8 mouse cellular contexts compared by ENCODE assay signal in genomic region chr11:70524782-70525181, GRCm38 (mm10). TPM values are rescaled to one million over a fixed set of nuclear protein-coding genes. Genes with fewer than 3 reads are reported as not detected.
DNase-seq lines count a peak whose midpoint lies in the region; ATAC-seq and TF ChIP-seq lines count a peak whose summit lies in the region.

No protein-coding gene starts in this region.

- ATAC-seq in lung, embryonic 14.5 days (ENCODE audit: insufficient read depth), result no peak; the same call in 1 of the 2 replicates
- ATAC-seq in limb, embryonic 13.5 days (ENCODE audit: low FRiP score, low read depth), result no peak; the same call in 1 of the 2 replicates
- ATAC-seq in neural tube, embryonic 15.5 days (ENCODE audit: low FRiP score), result 0 out of 2 replicates have a peak, but pooled peaks have one; percentile 3
- ATAC-seq in activated CD4-positive, CD25-positive, alpha-beta regulatory T cell, adult 4 months, result no peak

- peaks cover 10% of the 10 kb centered on the region; the same call in 1 of the 2 replicates for H3K4me1 ChIP-seq in lung, embryonic 14.5 days (ENCODE audit: insufficient read depth)
- peaks cover 32% of the 10 kb centered on the region for H3K4me1 ChIP-seq in erythroblast, embryonic 14.5 days (ENCODE audit: control insufficient read depth)
- peaks cover 15% of the 10 kb centered on the region for H3K4me1 ChIP-seq in limb, embryonic 13.5 days
- H3K4me1 ChIP-seq in neural tube, embryonic 15.5 days, result peaks cover 27% of the 10 kb centered on the region

- peak overlapping the region; percentile 73; the same call in 1 of the 2 replicates for H3K9ac ChIP-seq in lung, embryonic 14.5 days
- H3K9ac ChIP-seq in limb, embryonic 13.5 days, result peak overlapping the region; percentile 19; the same call in 1 of the 2 replicates
- H3K9ac ChIP-seq in neural tube, embryonic 15.5 days (replicated peaks), result peak overlapping the region; percentile 34; the same call in 1 of the 2 replicates

- peak overlapping the region; percentile 75 for H3K4me3 ChIP-seq in lung, embryonic 14.5 days (ENCODE audit: low read depth, low read length)
- peak overlapping the region; percentile 69 for H3K4me3 ChIP-seq in erythroblast, embryonic 14.5 days (replicated peaks)
- H3K4me3 ChIP-seq in limb, embryonic 13.5 days, result peak overlapping the region; percentile 70
- H3K4me3 ChIP-seq in neural tube, embryonic 15.5 days (replicated peaks), result peak overlapping the region; percentile 69

- peak overlapping the region; percentile 56 for H3K4me2 ChIP-seq in lung, embryonic 14.5 days
- H3K4me2 ChIP-seq in limb, embryonic 13.5 days (replicated peaks), result peak overlapping the region; percentile 58
- peak overlapping the region; percentile 86 for H3K4me2 ChIP-seq in neural tube, embryonic 15.5 days

- H3K27me3 ChIP-seq in lung, embryonic 14.5 days (ENCODE audit: insufficient read depth, low read length), result no peaks in the 10 kb centered on the region
- peaks cover 13% of the 10 kb centered on the region for H3K27me3 ChIP-seq in erythroblast, embryonic 14.5 days (ENCODE audit: control insufficient read depth)
- H3K27me3 ChIP-seq in limb, embryonic 13.5 days, result peaks cover 11% of the 10 kb centered on the region; the same call in 1 of the 2 replicates
- 0 out of 2 replicates have a peak, but pooled peaks cover under 1% of the 10 kb centered on the region for H3K27me3 ChIP-seq in neural tube, embryonic 15.5 days (replicated peaks)

- no peak overlapping the region for H3K27ac ChIP-seq in lung, embryonic 14.5 days (ENCODE audit: low read depth)
- H3K27ac ChIP-seq in limb, embryonic 13.5 days, result no peak overlapping the region
- H3K27ac ChIP-seq in neural tube, embryonic 15.5 days (replicated peaks), result no peak overlapping the region

- WGBS in lung, embryonic 14.5 days, result 5% methylated on average over 8 of the region's 8 CpGs
- WGBS in limb, embryonic 13.5 days, result 9% methylated on average over 8 of the region's 8 CpGs
- WGBS in neural tube, embryonic 15.5 days, result 7% methylated on average over 8 of the region's 8 CpGs

- H3K9me3 ChIP-seq in lung, embryonic 14.5 days (ENCODE audit: low read depth, low read length), result no peaks in the 10 kb centered on the region
- H3K9me3 ChIP-seq in erythroblast, embryonic 14.5 days (ENCODE audit: control insufficient read depth, low read length), result no peaks in the 10 kb centered on the region
- H3K9me3 ChIP-seq in limb, embryonic 13.5 days, result no peaks in the 10 kb centered on the region
- no peaks in the 10 kb centered on the region for H3K9me3 ChIP-seq in neural tube, embryonic 15.5 days (replicated peaks)

- H3K36me3 ChIP-seq in lung, embryonic 14.5 days (ENCODE audit: insufficient read depth), result peaks cover 32% of the 10 kb centered on the region
- H3K36me3 ChIP-seq in erythroblast, embryonic 14.5 days (ENCODE audit: control insufficient read depth), result peaks cover 35% of the 10 kb centered on the region
- peaks cover 37% of the 10 kb centered on the region for H3K36me3 ChIP-seq in limb, embryonic 13.5 days
- peaks cover 30% of the 10 kb centered on the region for H3K36me3 ChIP-seq in neural tube, embryonic 15.5 days

- DNase-seq in lung, embryonic 14.5 days, result no peak
- no peak for DNase-seq in lung, postnatal 4 days
- DNase-seq in left cerebral cortex, adult 11 months (ENCODE audit: low spot score), result no peak
- DNase-seq in adrenal gland, adult 18-20 months (ENCODE audit: low spot score in 2 of 2), result no peak

- TF ChIP-seq CTCF in lung, embryonic 14.5 days (IDR thresholded peaks at IDR 0.05; ENCODE audit: low read depth), result no peak

RNA-seq across cellular contexts. Expression of gene Psmb6, which starts 0.4 kb away (rescaled TPM):
- 778 and 813 TPM in 2 replicates for polyA plus RNA-seq in lung, embryonic 14.5 days (2014; fragmentation: Nextera tagmentation; extraction: Ambion mirVana)
- 27.3 and 29.9 TPM in 2 replicates for polyA plus RNA-seq in erythroblast, embryonic 14.5 days (2012)
- 828 and 869 TPM in 2 replicates for polyA plus RNA-seq in limb, embryonic 13.5 days (2015; fragmentation: Nextera tagmentation; extraction: Ambion mirVana)
- polyA plus RNA-seq in neural tube, embryonic 15.5 days (2015; fragmentation: Nextera tagmentation; extraction: Ambion mirVana), result 756 and 815 TPM in 2 replicates
- total RNA-seq in adrenal gland, adult 18-20 months (2021), result 100 to 1,000 TPM; 271 to 281 TPM
- 100 to 1,000 TPM; 353 to 460 TPM for polyA plus RNA-seq in activated CD4-positive, CD25-positive, alpha-beta regulatory T cell, adult 4 months (2017; shearing (Covaris generic))

RNA-seq across cellular contexts. Expression of gene Gltpd2, which starts 5.8 kb away (rescaled TPM):
- 0.30 and 0.55 TPM in 2 replicates for polyA plus RNA-seq in lung, embryonic 14.5 days (2014; fragmentation: Nextera tagmentation; extraction: Ambion mirVana)
- 0.10 TPM in 1 of 2 replicates, not detected in the other for polyA plus RNA-seq in erythroblast, embryonic 14.5 days (2012)
- 0.43 and 0.92 TPM in 2 replicates for polyA plus RNA-seq in limb, embryonic 13.5 days (2015; fragmentation: Nextera tagmentation; extraction: Ambion mirVana)
- polyA plus RNA-seq in neural tube, embryonic 15.5 days (2015; fragmentation: Nextera tagmentation; extraction: Ambion mirVana), result 0.15 and 0.41 TPM in 2 replicates
- total RNA-seq in adrenal gland, adult 18-20 months (2021), result not detected
- polyA plus RNA-seq in activated CD4-positive, CD25-positive, alpha-beta regulatory T cell, adult 4 months (2017; shearing (Covaris generic)), result not detected

RNA-seq across cellular contexts. Expression of gene Gm40193, which starts 8.0 kb away (rescaled TPM):
- polyA plus RNA-seq in lung, embryonic 14.5 days (2014; fragmentation: Nextera tagmentation; extraction: Ambion mirVana), result not detected in 2 replicates
- polyA plus RNA-seq in erythroblast, embryonic 14.5 days (2012), result not detected in 2 replicates
- not detected in 2 replicates for polyA plus RNA-seq in limb, embryonic 13.5 days (2015; fragmentation: Nextera tagmentation; extraction: Ambion mirVana)
- not detected in 2 replicates for polyA plus RNA-seq in neural tube, embryonic 15.5 days (2015; fragmentation: Nextera tagmentation; extraction: Ambion mirVana)
- not detected for total RNA-seq in adrenal gland, adult 18-20 months (2021)
- polyA plus RNA-seq in activated CD4-positive, CD25-positive, alpha-beta regulatory T cell, adult 4 months (2017; shearing (Covaris generic)), result not detected

RNA-seq across cellular contexts. Expression of gene Vmo1, which starts 10.4 kb away (rescaled TPM):
- 0.38 TPM in 1 of 2 replicates, not detected in the other for polyA plus RNA-seq in lung, embryonic 14.5 days (2014; fragmentation: Nextera tagmentation; extraction: Ambion mirVana)
- polyA plus RNA-seq in erythroblast, embryonic 14.5 days (2012), result not detected in 2 replicates
- polyA plus RNA-seq in limb, embryonic 13.5 days (2015; fragmentation: Nextera tagmentation; extraction: Ambion mirVana), result 0.31 and 0.41 TPM in 2 replicates
- polyA plus RNA-seq in neural tube, embryonic 15.5 days (2015; fragmentation: Nextera tagmentation; extraction: Ambion mirVana), result 0.32 and 0.96 TPM in 2 replicates
- total RNA-seq in adrenal gland, adult 18-20 months (2021), result not detected
- polyA plus RNA-seq in activated CD4-positive, CD25-positive, alpha-beta regulatory T cell, adult 4 months (2017; shearing (Covaris generic)), result not detected

RNA-seq across cellular contexts. Expression of gene Pld2, which starts 15.1 kb away (rescaled TPM):
- 5.9 and 6.4 TPM in 2 replicates for polyA plus RNA-seq in lung, embryonic 14.5 days (2014; fragmentation: Nextera tagmentation; extraction: Ambion mirVana)
- 0.01 TPM in 1 of 2 replicates, not detected in the other for polyA plus RNA-seq in erythroblast, embryonic 14.5 days (2012)
- polyA plus RNA-seq in limb, embryonic 13.5 days (2015; fragmentation: Nextera tagmentation; extraction: Ambion mirVana), result 4.5 and 5.7 TPM in 2 replicates
- 16.1 and 18.1 TPM in 2 replicates for polyA plus RNA-seq in neural tube, embryonic 15.5 days (2015; fragmentation: Nextera tagmentation; extraction: Ambion mirVana)
- 1 to 10 TPM; 6.8 to 8.2 TPM for total RNA-seq in adrenal gland, adult 18-20 months (2021)
- 1 to 10 TPM; 1.2 to 1.8 TPM for polyA plus RNA-seq in activated CD4-positive, CD25-positive, alpha-beta regulatory T cell, adult 4 months (2017; shearing (Covaris generic))

Comparison
In these comparisons a context has a peak if more than half of its experiments do, and no peak if none do; other contexts are left out.
1. H3K9ac ChIP-seq: peak in every context shown above with its lines; median percentile 73 in lung, embryonic 14.5 days; 34 in neural tube, embryonic 15.5 days; 19 in limb, embryonic 13.5 days.
2. RNA of gene Psmb6, which starts 0.4 kb away (polyA plus RNA-seq): 828 to 869 TPM in limb, embryonic 13.5 days, 756 to 815 TPM in neural tube, embryonic 15.5 days, 778 to 813 TPM in lung, embryonic 14.5 days and 353 to 460 TPM in activated CD4-positive, CD25-positive, alpha-beta regulatory T cell, adult 4 months; 27.3 to 29.9 TPM in erythroblast, embryonic 14.5 days; every median in the first group is over 10 times any median in the second.
3. Peak in every context shown above with its lines, with median percentiles within 50 percentile points of each other: H3K4me2 ChIP-seq and H3K4me3 ChIP-seq.